Mouse (Mus musculus) limb, embryonic 14.5 days (tissue): ENCODE measurements around the gene Plxnc1. TPM values are rescaled to one million over a fixed set of nuclear protein-coding genes. Genes with fewer than 3 reads are reported as not detected.

Source experiments
- ATAC-seq: fragments of 200-750 bp; cut with Nextera tagmentation; 2 replicates; pipeline ENCODE4 v1.8.0; 2017; ENCODE audit warnings: low read depth, moderate number of reproducible peaks, moderate TSS enrichment; ENCODE audit not compliant: low FRiP score
- DNase-seq: peaks from one replicate; pipeline ENCODE4 v3.0.0-alpha.2; 2015; ENCODE audit warnings: low spot score
- H3K27ac ChIP-seq: fragments of 300-500 bp; sonication (generic); replicated peaks from 2 replicates; pipeline ENCODE4 v1.5.1; 2014; ENCODE audit warnings: low read depth, mild to moderate bottlenecking, low read length, moderate library complexity, mixed read lengths
- H3K27me3 ChIP-seq: fragments of 300-500 bp; sonication (generic); 2 replicates; pipeline ENCODE4 v1.6.1; 2014; ENCODE audit warnings: low read length, mixed read lengths; ENCODE audit not compliant: control insufficient read depth, insufficient read depth
- H3K36me3 ChIP-seq: fragments of 300-500 bp; sonication (generic); 2 replicates; pipeline ENCODE4 v1.6.1; 2014; ENCODE audit warnings: mild to moderate bottlenecking, low read length, moderate library complexity, mixed read lengths; ENCODE audit not compliant: control insufficient read depth, insufficient read depth
- H3K4me1 ChIP-seq: fragments of 300-500 bp; sonication (generic); 2 replicates; pipeline ENCODE4 v1.6.1; 2014; ENCODE audit warnings: antibody characterized with exemption, low read length, mixed read lengths; ENCODE audit not compliant: control insufficient read depth, insufficient read depth
- H3K4me2 ChIP-seq: fragments of 300-500 bp; sonication (generic); replicated peaks from 2 replicates; pipeline ENCODE4 v1.6.1; 2014; ENCODE audit warnings: low read depth, mild to moderate bottlenecking, low read length, moderate library complexity; ENCODE audit not compliant: severe bottlenecking
- H3K4me3 ChIP-seq: fragments of 300-500 bp; sonication (generic); replicated peaks from 2 replicates; pipeline ENCODE4 v1.5.1; 2014; ENCODE audit warnings: low read length
- H3K9ac ChIP-seq: fragments of 300-500 bp; sonication (generic); 2 replicates; pipeline ENCODE4 v1.6.1; 2014; ENCODE audit warnings: mild to moderate bottlenecking, low read depth, low read length, moderate library complexity; ENCODE audit not compliant: severe bottlenecking
- H3K9me3 ChIP-seq: fragments of 300-500 bp; sonication (generic); 2 replicates; pipeline ENCODE4 v1.6.1; 2016; ENCODE audit warnings: low read length; ENCODE audit not compliant: control insufficient read depth
- POLR2A ChIP-seq: fragments of 200-500 bp; IDR thresholded peaks from 2 replicates; pipeline ENCODE4 v1.8.0; 2012; ENCODE audit warnings: inconsistent platforms, mild to moderate bottlenecking, moderate library complexity, borderline replicate concordance; ENCODE audit not compliant: insufficient read depth, insufficient read length; ENCODE audit errors: extremely low read depth
- WGBS: fragments of 180-500 bp; shearing (Covaris S2); extraction: QIAGEN DNeasy Blood & Tissue Kit; methylation state at CpG from one replicate; pipeline ENCODE4 v1.1.7; 2014; 5-methylcytosine and 5-hydroxymethylcytosine counted together
- polyA plus RNA-seq, 2 experiments: library from polyadenylated mRNA; depleted of rRNA in 1 of 2; stranded (reverse) in 1 of 2; unstranded in 1 of 2; fragments of >200 nt; fragmentation: Nextera tagmentation in 1 of 2; extraction: Ambion mirVana in 1 of 2; gene quantifications; 2 replicates each; pipeline versions ENCODE4 v1.2.1 to v1.2.3; 2012 to 2014

Gene Plxnc1
- polyA plus RNA-seq, 2 experiments = 3.0 to 4.7 TPM

DNA sequence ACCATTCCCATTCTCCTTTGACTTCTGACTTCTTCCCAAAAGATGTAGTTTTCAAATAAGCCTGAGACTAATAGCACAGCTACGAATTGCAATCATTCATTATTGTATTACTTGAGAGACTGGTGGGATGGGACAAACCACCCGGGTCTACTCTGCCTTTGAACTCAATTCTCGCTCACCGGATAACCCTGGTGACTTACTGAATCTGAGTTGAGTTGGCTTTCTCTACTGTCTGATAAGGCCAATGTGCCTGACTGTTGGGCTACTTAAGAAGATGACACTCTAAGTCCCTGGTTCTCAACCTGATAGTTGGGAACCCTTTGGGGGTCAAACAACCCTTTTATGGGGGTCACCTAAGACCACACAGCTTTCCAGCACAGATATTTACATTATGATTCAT, 19.8 kb downstream of the Plxnc1 start:
- H3K4me3 ChIP-seq = no peak overlapping the region
- H3K9me3 ChIP-seq = no peaks in the 10 kb centered on the region
- no peak overlapping the region for H3K9ac ChIP-seq
- DNase-seq (no peak), ATAC-seq (no peak)
- no peaks in the 10 kb centered on the region for H3K27me3 ChIP-seq
- 89% methylated on average over 4 of the region's 4 CpGs for WGBS
- no peak overlapping the region for H3K27ac ChIP-seq
- H3K36me3 ChIP-seq = no peaks in the 10 kb centered on the region
- no peaks in the 10 kb centered on the region for H3K4me1 ChIP-seq
- no peak for TF ChIP-seq POLR2A
- no peak overlapping the region for H3K4me2 ChIP-seq

DNA sequence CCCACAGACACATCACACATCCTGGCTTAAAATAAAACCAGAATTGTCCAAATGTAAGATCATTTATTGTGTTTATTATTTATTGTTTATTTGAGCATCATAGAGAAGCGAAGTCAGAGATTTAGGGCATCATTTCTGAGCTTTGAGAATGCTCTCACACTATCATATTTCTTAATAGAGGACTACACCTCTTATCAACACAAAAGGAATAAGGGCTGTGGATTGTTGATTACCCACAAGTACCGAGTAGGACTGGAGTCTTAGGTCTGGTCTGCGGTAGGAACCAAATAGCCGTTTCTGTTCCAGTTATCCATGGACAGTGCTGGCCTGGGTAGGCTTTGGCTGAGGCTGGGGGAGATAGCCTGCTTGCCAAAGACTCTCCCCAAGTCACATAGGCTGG, 20.2 kb downstream of the Plxnc1 start:
- Histone ChIP-seq H3K9me3 (no peaks in the 10 kb centered on the region), H3K9ac (no peak overlapping the region), H3K4me1 (no peaks in the 10 kb centered on the region), H3K4me3 (no peak overlapping the region), H3K27me3 (no peaks in the 10 kb centered on the region), H3K36me3 (no peaks in the 10 kb centered on the region), H3K27ac (no peak overlapping the region), H3K4me2 (no peak overlapping the region)
- no peak for ATAC-seq
- TF ChIP-seq POLR2A = no peak
- DNase-seq = no peak
- WGBS = 91% methylated on average over 4 of the region's 4 CpGs

DNA sequence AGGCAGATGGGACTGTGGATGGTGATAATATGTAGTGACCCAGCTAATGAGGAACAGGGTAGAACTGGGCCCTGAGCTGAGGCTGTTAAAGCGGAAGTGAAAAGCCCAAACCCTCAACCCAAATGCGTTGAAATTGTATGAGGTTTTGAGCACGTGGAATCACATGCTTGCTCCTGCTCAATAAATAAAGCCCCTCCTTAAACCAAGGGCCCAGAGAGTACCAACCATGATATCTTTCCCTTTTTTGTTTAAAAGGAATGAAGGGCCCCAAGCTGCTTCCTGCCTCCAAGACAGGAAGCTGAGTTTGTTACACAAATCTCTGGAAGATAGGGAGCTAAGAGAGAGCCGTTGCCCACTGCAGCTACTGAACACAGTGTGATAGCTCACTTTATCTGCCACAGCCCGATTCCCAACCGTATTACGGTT, 21.3 kb downstream of the Plxnc1 start:
- no peaks in the 10 kb centered on the region; the same call in 1 of the 2 replicates for H3K4me1 ChIP-seq
- TF ChIP-seq POLR2A = no peak
- H3K4me2 ChIP-seq = no peak overlapping the region
- no peak overlapping the region for H3K4me3 ChIP-seq
- no peaks in the 10 kb centered on the region for H3K9me3 ChIP-seq
- no peaks in the 10 kb centered on the region for H3K27me3 ChIP-seq
- no peak overlapping the region for H3K27ac ChIP-seq
- ATAC-seq = no peak
- 75% methylated on average over 7 of the region's 7 CpGs for whole genome bisulfite sequencing
- no peak for DNase-seq
- no peak overlapping the region for H3K9ac ChIP-seq
- no peaks in the 10 kb centered on the region for H3K36me3 ChIP-seq

DNA sequence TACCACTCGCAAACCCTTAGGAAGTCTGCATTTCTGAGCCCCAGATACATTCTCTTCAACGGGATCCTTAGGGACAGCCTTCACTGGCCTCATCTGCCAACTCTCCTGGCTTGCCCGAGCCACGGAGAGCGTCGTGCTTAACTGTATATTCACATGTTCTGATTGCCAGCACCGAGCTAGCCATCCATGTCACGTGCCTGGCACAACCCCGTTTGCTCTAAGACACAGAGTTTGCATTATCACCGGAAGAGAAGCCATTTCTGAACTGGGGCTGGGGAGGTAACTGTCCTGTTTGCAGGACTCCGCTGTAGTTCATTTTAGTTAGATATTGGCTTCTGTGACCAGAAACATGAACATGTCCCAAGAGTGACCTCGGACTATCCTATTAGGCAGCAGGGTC, 21.8 kb downstream of the Plxnc1 start:
- no peak for ATAC-seq
- WGBS = 92% methylated on average over 12 of the region's 12 CpGs
- H3K36me3 ChIP-seq = no peaks in the 10 kb centered on the region
- H3K9me3 ChIP-seq = no peaks in the 10 kb centered on the region
- H3K27me3 ChIP-seq = no peaks in the 10 kb centered on the region
- H3K4me2 ChIP-seq = no peak overlapping the region
- no peak for DNase-seq
- H3K27ac ChIP-seq = no peak overlapping the region
- TF ChIP-seq POLR2A = no peak
- no peak overlapping the region for H3K9ac ChIP-seq
- no peak overlapping the region for H3K4me3 ChIP-seq
- peaks cover 3% of the 10 kb centered on the region for H3K4me1 ChIP-seq

DNA sequence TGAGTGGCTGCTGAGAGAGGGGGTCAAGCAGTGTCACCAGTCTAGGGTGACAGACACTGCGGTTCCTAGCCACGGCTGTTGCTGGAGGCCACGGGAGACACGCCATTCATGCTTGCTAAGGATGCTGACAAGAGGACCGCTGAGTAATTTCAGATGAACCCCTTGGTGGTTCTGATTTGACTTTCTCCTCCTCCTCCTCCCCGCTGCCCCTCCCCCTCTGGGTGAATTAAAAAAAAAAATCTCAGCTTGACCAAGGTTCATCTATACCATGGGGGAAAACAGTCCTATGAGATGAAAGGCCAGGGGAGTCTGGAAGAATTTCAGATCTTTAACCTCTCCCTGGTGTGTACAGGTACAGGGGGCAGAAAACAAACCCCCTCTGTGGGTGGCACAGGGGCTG, 22.9 kb downstream of the Plxnc1 start:
- ATAC-seq = no peak

DNA sequence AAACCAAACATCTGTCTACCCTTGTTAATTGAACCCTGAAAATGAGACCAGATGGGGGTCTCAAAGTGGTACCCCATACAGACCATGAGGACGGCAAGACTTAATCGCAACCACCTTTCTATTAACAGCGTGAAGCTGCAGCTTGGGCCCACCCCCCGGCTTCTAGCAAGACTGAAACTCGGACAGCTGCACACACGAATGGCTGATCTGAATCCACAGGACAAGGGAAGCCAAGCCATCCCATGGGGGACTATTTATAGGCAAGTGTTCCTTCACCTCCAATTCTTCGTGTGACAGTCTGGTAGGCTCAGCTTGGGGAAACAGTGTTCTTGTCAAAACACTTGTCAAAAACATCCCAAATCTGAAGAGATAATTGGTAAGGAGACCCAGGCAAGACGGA, 24.1 kb downstream of the Plxnc1 start:
- H3K9me3 ChIP-seq = no peaks in the 10 kb centered on the region
- DNase-seq (no peak), ATAC-seq (no peak)
- no peaks in the 10 kb centered on the region for H3K36me3 ChIP-seq
- H3K27ac ChIP-seq = no peak overlapping the region
- H3K4me1 ChIP-seq = peaks cover 6% of the 10 kb centered on the region
- H3K27me3 ChIP-seq = no peaks in the 10 kb centered on the region
- TF ChIP-seq POLR2A = no peak
- H3K9ac ChIP-seq = no peak overlapping the region
- WGBS = 61% methylated on average over 8 of the region's 8 CpGs
- no peak overlapping the region for H3K4me3 ChIP-seq
- H3K4me2 ChIP-seq = no peak overlapping the region

More for the DNA sequence above, 22.9 kb downstream of the Plxnc1 start:
- no peak for DNase-seq
- H3K9ac ChIP-seq = no peak overlapping the region
- H3K9me3 ChIP-seq = no peaks in the 10 kb centered on the region
- peaks cover 6% of the 10 kb centered on the region for H3K4me1 ChIP-seq
- TF ChIP-seq POLR2A = no peak
- no peak overlapping the region for H3K4me3 ChIP-seq
- no peaks in the 10 kb centered on the region for H3K27me3 ChIP-seq
- H3K27ac ChIP-seq = no peak overlapping the region
- H3K4me2 ChIP-seq = no peak overlapping the region
- H3K36me3 ChIP-seq = no peaks in the 10 kb centered on the region
- WGBS = 65% methylated on average over 6 of the region's 6 CpGs
